Mouse (Mus musculus): ENCODE results near the gene Itga5.

The Itga5 gene

DNA sequence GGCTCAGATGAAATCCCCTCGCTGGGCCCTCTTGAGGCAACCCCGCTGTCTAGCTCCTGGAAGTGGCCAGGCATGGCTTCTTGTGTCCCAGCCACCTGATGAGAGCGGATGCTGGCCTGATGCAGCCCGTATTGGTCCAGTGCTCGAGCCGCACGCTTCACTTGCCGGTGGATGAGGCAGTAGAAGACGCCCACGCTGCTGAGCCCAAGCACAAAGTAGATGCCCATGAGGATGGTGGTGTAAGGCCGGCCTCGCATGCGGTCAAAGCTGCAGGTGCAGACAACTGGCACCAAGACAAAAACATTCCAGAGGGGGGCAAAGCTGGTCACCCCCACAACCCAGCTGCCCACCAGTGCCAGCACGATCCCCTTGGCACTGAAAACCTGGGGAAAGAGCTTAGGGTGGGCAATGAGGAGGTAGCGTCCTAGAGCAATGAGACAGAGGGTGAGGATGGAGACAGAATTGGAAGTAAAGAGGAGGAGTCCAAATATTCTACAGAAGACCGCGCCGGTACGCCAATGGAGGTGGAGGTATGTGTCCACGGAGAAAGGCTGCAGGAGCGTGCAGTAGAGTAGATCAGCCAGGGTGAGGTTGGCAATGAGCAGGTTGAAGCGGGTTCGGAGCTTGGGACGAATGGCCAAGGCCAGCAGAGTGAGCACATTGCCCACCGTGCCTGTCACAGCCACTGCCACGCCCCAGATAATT is 57.5 kb downstream of the Itga5 start:
- DNase-seq (ENCODE audit: low spot score): no peak

GRCm38 (mm10) chr15:103308056-103308875 is 58.3 kb downstream of the Itga5 start:
- DNase-seq (ENCODE audit: low spot score): no peak

DNA sequence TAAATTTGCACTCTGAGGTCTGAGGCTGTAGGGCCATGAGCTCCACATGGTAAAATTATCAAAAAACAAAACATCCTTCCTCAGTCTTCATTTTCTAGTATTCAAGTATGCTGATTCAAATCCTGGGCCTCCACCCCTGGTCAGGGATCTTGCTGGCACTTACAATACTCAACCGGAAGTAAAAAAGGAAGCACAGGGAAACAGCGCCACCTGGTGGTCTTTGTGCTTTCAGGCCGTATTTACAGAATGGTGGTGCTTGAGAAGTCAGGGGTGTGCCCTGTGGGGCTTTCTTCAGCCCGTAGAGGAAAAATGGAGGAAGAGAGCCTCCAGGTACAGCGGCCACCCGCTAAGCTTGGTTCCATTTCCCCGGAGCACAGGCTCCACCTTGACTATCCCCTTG is 59.4 kb downstream of the Itga5 start:
- DNase-seq (ENCODE audit: low spot score): peak; percentile 95

GRCm38 (mm10) chr15:103305792-103306645 is 60.5 kb downstream of the Itga5 start:
- DNase-seq (ENCODE audit: low spot score): no peak

- peak; percentile 93 for DNase-seq (ENCODE audit: low spot score)
Measured at GRCm38 (mm10) chr15:103305070-103305678, 61.4 kb downstream of the Itga5 start.

- DNase-seq (ENCODE audit: low spot score): no peak
Measured at GRCm38 (mm10) chr15:103304616-103304969, 62.0 kb downstream of the Itga5 start.

GRCm38 (mm10) chr15:103303916-103304615 is 62.5 kb downstream of the Itga5 start:
- DNase-seq (ENCODE audit: low spot score): no peak

- DNase-seq (ENCODE audit: low spot score): no peak
Measured at GRCm38 (mm10) chr15:103302341-103303021, 64.1 kb downstream of the Itga5 start.

DNA sequence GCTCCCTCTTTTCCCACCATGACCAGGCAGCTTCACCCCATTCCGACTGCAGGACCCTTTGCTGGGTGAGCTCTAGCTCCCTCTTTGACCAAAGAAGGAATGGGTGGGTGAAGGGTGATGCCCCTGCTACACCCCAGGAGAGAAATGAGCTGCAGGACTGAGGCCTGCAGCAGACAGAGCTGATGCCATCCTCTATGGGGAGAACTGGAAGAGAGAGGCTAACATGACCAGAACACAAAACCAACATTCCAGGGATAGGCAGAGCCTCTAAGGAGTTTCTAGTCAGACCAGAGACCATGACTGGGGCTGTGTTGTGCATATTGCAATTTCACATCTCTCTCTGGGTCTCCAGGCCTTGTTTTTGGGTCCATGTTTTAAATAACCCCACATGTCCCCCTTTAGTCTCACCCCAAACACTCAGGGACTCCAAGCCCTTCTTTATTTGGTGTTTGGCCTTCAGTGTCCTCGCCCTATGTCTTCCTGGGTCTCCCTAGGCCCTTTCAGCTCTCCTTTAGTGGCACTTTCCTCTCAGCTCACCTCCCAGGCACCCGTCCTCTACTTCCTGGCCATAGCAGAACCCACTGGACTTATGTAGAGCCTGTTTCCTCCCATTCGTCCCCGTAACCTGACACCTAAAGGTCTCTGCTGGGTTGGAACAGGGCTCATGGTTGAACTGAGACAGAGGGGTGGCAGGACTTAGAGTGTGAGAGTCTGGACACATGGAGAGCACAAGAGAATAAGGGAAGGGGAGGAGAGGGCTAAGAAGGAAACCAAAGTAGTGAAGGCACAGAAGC is 64.8 kb downstream of the Itga5 start:
- no peak for DNase-seq (ENCODE audit: low spot score)

DNA sequence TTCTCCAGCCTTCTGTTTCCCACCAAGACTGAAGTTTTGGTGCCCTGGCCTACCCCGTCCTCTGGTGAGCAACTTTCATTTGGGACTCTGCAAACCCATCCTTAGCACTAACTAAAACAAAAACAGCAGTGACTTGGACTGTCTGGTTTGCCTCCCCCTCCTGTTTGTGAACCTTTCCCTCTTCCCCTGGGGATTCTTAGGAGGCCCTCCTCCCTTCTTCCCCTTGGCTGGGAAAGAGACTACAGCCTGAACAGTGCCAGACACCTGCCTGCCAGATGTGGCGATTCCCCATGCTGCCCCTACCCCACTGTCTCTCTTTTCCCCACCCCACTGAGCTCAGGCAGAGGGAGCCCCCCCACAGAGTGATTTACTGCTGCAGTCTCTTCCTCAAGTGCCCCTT is 65.5 kb downstream of the Itga5 start:
- no peak for DNase-seq (ENCODE audit: low spot score)

GRCm38 (mm10) chr15:103300560-103300959 is 66.0 kb downstream of the Itga5 start:
- DNase-seq (ENCODE audit: low spot score): no peak

DNA sequence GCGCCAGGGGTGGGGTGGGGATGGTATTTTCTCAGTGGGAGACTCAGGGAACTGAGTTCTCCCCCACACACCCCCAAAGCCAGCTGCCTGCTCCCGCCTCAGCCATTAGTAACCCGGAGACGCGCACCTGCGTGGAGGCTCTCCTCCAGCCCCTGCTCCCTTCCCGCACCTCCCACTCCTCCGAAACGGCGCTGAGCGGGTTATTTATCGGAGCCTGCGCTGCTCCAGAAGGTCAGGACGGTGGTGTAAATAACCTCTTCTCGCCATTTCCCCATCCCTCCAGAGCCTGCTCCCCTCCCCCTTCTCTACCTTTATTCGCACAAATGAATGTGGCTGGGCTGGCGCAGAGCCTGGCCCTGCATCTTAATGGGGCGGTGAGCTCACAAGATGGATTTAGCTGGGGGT is 66.5 kb downstream of the Itga5 start:
- DNase-seq (ENCODE audit: low spot score): no peak

DNA sequence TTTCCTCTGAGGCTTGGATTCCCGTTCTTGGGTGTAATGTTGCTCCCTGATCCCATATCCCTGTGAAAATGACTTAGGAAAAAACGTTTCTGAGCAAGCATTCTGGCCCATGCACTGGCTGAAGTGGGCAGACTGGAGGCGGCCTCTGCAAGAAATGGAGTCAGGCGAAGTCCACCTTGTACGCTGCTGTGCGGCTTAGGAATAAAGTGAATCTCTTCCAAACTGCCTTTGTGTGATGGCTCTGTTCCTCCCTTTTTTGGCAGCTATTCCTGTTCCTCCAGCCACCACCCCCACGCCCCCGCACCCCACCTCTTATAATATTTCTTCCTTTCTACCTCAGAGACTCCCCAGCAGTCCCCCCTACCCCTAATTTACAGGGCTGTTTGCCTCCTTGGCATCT is 66.9 kb downstream of the Itga5 start:
- no peak for DNase-seq (ENCODE audit: low spot score)

- no peak for DNase-seq (ENCODE audit: low spot score)
Measured at GRCm38 (mm10) chr15:103298861-103299616, 67.5 kb downstream of the Itga5 start.

- DNase-seq (ENCODE audit: low spot score): no peak
Measured at GRCm38 (mm10) chr15:103298026-103298425, 68.5 kb downstream of the Itga5 start.

- no peak for DNase-seq (ENCODE audit: low spot score)
Measured at GRCm38 (mm10) chr15:103297313-103297712, 69.2 kb downstream of the Itga5 start.

GRCm38 (mm10) chr15:103295851-103296250 is 70.7 kb downstream of the Itga5 start:
- no peak for DNase-seq (ENCODE audit: low spot score)

DNA sequence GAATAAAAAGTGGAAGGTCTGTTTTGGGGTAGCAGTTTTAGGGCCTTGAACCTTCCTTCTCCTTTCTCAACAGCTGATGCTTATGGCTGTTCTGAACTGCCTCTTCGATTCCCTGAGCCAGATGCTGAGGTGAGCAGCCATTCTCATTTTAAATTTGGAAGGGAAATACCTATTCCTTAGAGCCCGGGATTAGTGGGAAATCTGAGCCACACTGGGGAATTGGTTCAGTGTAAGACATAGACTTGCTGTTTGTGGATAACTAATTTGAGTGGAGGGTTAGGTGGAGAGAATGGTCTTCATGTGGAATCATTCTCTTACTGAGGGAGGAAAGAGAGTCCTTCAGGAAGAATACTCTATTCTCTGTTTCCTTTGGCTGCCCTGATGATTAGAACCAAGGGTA is 71.9 kb downstream of the Itga5 start:
- DNase-seq (ENCODE audit: low spot score): no peak

Measured in layer of hippocampus, adult 9-10 months (tissue).